Mouse (Mus musculus): Measurements from ENCODE around the gene Gm49661.

Gm49661 gene

DNA sequence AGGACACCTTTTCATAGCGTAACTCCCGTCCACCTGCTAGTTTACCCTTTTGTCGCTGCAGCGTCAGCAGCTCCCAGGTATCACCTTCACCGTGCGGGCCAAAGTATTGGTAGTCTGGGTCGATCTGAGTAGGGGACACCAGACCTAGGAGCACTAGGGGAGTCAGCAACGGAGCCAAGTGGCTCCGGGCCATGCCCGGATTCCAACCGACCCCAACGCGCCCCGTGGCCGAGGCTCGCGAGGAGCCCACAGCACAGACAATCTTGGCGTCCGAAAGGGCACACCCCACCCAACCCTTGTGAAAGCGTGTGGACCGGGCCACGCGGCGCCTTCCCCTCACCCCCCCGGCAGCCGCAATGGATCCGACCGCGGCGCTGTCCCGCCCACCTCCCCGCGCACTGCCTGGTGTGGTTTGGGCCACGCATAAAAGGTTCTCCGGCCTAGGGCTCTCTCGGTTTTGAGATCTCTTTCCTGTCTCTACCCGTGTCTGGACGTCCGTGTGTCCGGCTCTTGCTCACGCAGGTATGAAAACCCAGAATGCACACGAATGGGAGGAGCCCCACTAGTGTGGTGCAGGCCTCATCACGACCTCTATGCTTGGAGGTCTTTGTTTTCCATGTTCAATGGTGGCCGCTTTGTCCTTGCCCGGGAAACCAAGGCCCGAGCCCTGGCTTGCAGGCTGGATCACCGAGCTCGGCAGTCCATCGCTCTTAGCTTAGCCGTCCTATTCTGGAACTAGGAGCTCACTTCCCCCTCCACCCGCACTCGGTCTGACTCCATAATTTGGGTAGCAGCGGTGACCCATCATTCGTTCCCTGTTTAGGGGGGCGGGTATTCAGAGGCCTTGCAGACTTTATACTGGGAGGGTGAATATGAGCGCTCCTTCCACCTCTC is at the start of gene Gm49661, which contains the start of the genes Prdx2 and Rnaseh2a:
TSS of gene Gm49661 (minus strand) at position 193 of the 894 bp plus-strand sequence.
TSS of gene Prdx2 (plus strand) at position 347 of the 894 bp plus-strand sequence.
TSS of gene Rnaseh2a (minus strand) at position 527 of the 894 bp plus-strand sequence.
- peak; percentile 74 for DNase-seq

DNA sequence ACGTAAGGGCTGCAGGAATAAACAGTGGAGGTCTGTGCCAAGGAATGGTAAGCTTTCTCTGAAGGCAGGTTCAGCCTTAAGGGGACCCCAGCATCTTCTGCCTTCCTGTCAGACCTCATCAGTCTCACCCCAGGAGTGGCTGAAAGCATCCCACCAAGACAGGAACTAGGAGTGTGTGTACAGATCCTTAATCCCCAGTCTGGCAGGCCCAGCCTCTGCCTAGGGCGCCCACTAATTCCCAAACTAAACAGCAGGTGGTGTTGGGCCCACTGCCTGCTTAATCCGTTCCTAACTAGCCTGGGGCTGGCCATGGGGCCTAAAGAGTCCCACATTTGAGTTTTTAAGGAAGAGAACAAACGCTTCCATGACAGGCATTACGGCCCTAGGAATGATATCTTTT is 48.0 kb upstream of the Gm49661 start:
- DNase-seq = no peak

DNA sequence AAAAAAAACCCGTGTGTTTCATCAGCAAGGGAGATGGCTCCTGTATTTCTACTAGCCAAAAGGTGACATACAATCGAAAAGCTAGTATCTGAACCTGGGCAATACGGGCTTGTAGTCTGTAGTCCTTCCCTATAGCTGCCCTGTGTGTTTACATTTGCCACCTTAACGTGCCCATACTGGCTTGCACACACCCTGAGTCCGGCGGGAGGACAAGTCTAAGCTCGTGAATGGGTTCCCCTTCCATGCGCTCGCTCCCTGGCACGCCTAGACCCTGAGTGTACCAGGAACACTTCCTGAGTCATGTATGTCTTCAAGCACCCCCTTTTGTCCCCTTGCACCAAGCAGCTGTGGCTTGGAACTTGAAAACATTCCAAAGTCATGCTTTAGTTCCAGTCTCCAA is 47.5 kb upstream of the Gm49661 start:
- DNase-seq = no peak

DNA sequence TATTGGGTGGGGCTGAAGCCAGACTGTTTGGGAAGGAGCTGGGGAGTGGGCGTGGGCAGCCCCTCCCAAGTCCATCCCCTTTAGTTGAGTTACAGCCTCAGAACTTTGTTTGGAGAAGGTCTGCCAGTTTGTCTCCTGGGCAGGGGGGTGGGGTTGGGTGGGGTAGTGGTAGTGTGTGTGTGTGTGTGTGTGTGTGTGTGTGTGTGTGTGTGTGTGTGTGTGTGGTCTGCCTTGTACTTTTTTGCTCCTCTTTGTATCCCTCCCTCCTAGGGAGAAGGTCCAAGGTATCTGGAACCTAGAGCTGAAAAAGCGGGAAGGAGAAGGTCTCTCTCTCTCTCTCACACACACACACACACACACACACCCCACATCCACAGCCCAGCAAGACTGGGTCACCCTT is 45.2 kb upstream of the Gm49661 start, which contains the start of gene Best2:
TSS of gene Best2 (minus strand) at position 101 of the 400 bp plus-strand sequence.
- no peak for DNase-seq

DNA sequence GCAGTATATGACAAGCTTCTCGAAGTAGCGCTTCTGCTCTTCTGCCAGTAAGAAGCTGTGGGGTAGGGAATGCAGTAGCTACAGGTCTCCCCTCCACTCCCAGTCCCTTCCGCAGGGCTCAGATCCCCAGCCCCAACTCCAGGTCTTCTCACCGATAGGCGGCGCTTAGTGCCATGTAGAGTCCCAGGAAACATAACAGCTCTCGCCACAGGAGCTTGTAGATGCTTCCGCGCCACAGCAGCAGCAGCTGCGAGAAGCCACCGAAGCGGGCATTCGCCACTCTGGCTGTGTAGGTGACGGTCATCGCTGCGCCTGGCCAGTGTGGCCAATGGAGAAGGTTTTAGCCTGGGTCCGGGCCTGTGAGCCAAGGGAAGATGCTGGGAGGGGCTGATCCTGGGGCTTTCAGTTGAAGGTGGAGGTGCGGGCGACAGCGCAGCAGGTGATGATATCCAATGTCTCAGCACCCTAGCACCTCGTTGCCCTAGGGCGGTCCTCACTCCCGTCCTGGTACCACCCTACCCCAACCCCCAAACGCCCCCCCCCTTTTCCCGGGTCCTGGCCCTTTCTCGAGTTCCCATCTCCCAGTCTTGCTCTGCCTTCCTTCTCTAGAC is 44.1 kb upstream of the Gm49661 start:
- DNase-seq = peak; percentile 79

DNA sequence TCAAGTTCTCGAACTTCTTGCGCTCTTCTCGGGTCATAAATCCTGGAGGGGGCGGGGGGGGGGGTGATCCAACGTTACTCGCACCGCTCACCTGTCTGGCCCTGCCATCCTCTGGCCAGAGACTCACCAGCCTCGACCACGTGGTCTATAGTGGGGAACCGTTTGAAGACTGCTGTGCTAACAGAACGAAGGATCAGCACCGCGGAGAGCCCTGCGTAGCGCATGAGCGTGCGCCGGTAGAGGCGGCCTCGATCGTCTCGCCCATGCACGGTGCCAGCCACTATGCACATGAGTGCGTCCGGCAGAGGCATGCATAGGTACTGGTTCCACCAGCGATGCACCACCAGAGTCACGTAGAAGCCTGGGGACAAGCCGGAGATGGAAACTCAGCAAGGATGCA is 42.0 kb upstream of the Gm49661 start:
- no peak for DNase-seq

DNA sequence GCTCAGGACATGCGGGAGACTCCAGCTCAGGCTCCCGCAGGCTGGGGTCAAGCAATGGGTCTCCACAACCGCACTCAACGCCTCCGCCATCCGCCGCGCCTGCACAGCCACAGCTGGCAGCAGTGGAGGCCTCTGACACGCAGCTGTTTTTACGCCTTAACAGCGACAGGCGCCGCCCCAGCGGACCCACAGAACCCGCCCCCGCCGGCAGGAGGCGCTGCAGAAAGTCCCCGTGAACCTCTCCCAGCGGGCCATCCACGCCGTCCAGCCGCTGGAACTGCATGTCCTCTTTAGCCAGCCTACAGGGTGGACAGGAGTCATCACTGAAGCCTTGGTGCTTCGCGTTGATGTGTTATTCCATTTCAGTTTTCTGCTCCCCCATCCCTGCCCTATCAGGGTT is 38.5 kb upstream of the Gm49661 start:
- peak; percentile 69 for DNase-seq

DNA sequence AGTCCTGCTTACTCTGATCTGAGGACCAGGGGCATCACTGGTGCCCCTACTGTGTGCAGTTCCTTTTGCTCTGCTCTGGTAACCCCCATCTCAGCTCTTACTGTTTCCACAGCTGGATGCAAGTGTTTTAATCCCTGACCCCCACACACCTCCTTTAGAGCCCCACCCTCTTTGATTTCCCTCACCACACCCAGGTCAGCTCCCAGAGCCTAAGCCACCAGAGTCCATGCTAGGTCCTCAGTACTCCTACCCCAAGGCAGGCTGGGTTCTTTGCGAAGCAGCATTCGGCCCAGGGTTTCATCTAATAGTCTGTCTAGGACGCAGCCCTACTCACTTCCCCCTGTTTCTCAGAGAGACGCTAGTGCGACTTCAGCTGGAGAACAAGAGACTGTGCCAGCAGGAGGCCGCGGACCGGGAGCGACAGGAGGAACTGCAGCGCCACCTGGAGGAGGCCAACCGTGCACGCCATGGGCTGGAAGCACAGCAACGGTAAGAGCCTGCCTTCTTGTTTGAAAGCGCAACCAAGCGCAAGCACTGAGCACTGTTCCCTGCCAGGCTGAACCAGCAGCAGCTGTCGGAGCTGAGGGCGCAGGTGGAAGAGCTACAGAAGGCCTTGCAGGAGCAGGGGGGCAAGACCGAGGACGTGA is 28.5 kb upstream of the Gm49661 start:
- DNase-seq = peak; percentile 95

DNA sequence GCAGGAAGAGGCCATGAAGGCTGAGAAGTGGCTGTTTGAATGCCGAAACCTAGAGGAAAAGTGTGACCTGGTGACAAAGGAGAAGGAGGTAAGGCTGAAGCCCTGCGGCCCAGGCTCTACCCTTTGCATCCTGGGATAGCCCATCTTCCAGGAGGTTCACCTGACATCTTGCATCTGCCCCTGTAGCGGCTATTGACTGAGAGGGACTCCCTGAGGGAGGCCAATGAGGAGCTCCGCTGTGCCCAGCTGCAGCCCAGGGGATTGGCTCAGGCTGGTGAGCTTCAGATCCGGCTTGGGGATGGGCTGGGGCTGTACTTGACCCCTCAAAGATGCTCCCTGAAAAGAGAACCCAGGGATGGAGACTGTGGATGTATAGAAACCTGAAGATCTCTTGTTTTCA is 27.7 kb upstream of the Gm49661 start:
- DNase-seq = no peak

DNA sequence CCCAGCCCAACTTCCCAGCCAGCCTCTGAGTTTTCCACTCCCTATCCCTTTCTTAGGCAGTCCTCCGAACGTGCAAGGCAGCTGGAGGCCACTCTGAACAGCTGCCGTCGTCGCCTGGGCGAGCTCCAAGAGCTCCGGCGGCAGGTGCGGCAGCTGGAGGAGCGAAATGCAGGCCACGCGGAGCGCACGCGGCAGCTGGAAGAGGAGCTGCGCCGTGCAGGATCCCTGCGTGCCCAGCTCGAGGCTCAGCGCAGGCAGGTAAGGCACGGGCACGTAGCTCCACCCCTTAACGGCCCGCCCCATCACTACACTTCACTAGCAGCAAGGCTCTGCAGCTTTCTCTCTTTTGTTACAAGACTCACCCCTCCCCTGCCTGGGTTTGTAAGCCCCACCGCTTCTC is 26.4 kb upstream of the Gm49661 start:
- no peak for DNase-seq

DNA sequence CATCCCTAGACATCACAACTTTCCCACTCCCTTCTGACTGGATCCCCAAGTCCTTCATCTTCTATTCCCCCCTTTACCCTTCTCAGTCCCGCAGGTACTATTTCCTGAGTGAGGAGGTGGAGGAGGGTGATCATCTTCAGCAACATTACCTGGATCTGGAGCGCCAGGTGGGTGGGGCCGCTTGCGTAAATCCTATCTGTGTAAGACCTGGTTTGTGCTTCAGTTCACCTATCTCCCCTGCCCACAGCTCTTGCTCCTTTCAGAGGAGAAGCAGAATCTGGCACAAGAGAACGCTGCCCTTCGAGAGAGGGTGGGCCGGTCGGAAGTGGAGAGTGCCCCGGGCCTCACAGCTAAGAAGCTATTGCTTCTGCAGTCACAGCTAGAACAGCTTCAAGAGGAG is 25.1 kb upstream of the Gm49661 start:
- no peak for DNase-seq

DNA sequence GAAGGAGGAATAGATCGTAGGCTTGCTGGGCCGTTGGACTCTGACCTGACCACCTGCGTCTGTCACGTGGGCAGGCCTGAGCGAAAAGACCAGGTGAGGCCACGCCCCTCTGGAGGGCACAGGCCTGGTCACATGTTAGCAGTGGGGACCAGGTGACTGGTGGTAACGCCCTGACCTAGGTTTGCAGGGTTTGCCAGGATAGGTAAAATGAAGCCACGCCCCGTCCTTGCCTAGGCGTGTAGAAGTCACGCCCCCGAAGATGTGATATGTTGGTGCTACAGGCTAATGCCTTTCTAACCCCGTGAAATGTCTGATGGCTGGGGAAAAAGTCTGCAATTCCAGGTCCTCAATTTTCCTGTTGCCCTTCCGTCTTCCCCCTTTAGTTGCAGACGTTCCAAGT is 21.6 kb upstream of the Gm49661 start:
- DNase-seq = peak; percentile 69

DNA sequence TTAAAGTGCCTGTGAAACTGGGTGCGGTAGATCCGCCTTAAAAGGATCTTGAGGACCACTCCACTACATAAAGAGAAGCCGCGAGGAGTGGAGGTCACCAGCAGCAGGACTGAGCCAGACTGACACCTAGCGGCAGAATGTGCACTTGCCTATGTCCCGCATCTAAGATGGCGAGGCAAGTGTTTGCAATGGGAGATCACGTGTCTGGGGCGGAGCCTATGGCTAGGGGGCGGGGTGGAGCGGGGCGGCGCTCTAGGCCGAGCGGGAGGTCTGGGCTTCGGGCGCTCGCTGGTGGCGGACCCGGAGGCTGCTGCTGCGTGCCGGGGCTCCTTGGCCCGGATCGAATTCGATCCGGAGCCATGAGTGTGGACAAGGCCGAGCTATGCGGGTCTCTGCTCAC is 21.1 kb upstream of the Gm49661 start, which contains the start of gene Hook2:
TSS of gene Hook2 (plus strand) at position 255 of the 400 bp plus-strand sequence.
- DNase-seq = peak; percentile 99

DNA sequence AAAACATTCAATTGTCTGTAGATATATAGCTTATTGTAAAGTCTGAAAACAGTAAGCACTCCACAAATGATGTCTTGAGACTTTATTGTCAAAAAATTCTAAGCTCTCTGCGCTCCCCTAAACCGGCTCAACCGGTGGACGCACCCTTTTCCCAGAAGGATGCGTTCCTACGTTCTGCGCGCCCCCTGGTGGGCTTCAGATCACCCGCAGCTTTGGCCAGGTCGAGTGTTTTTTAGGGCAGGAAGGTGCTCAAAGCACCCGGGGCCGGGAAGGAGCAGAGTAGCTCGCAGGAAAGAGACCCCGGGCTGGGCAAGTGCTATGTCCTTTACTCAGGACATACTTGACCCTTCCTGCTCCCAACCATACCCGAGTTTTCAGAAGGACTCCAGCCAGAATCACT is 20.6 kb upstream of the Gm49661 start:
- DNase-seq = peak; percentile 98

DNA sequence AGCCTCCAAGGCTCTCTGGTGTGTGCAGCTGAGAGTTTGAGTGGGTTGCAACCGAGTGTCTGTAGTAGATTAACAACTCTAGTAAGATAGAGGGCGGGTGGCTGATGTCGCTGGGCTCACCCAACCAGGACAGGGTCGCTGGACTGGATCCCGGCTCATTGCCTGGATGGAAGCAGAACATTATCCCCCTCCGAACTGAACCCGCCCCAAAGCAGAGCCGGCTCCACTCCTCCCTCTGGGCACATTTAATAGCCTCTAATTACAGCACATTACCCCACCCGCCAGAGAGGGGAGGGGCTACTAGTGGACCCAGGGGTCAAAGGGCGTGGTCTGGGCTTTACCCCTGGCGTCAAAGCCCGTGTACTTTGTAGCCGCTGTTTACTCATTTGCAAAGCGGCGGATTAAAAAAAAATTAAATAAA is 20.1 kb upstream of the Gm49661 start:
- DNase-seq = peak; percentile 56

DNA sequence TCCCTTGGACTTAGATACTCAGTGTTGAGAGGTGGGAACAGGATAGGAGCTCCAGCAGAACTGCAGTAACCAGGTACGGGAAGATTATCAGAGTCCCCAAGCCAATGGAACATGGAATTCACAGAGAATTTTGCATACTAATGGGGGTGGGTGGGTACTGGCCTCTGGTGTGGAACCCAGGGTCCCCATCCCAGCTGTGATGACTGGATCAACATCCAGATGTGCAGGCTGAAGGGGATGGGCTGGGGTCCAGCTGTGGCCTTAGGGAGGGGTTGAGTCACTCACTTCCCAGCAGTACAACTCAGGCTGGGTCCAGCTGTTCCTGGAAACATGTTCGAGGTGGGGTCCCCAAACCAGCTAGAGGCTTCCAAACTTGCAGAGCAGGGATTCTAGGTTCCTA is 18.7 kb upstream of the Gm49661 start:
- no peak for DNase-seq

DNA sequence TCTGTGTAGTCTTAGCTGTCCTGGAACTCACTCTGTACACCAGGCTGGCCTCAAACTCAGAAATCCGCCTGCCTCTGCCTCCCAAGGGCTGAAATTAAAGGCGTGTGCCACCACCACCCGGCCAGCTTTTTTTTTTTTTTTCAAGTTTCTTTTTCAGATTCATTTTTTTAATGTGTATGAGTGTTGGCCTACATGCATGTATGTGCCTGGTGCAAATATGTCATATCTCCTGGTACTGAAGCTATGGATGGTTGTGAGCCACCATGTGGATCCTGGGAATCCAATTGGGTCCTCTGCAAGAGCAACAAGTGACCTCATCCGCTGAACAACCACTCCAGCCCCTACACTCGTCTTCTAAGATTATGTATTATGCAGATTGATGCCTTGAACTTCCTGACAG is 18.2 kb upstream of the Gm49661 start:
- no peak for DNase-seq

DNA sequence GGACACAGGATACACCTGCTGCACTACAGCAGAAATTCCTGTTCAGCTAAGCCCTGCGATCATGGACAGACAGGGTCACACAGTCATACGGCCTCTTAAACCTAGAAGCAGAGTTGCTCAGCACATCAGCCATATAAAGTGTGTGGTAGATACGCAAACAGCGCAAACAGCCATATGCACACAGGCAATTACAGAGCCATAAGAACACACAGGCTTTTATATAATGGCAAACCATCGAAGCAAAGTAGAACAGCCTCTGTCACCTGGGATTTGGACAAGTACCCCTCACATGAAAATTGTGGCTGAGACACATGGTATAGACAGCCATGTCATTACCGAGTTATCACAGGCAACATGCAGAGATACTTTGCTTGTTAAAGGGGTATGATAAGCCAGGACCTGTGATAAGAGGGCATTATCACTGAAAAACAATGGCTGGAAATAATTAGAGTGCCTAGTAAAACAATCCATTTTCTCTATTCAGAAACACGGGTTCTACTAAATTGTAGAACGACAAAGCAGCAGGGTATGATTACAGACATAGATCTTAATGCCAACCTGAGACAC is 17.2 kb upstream of the Gm49661 start:
- DNase-seq = no peak

DNA sequence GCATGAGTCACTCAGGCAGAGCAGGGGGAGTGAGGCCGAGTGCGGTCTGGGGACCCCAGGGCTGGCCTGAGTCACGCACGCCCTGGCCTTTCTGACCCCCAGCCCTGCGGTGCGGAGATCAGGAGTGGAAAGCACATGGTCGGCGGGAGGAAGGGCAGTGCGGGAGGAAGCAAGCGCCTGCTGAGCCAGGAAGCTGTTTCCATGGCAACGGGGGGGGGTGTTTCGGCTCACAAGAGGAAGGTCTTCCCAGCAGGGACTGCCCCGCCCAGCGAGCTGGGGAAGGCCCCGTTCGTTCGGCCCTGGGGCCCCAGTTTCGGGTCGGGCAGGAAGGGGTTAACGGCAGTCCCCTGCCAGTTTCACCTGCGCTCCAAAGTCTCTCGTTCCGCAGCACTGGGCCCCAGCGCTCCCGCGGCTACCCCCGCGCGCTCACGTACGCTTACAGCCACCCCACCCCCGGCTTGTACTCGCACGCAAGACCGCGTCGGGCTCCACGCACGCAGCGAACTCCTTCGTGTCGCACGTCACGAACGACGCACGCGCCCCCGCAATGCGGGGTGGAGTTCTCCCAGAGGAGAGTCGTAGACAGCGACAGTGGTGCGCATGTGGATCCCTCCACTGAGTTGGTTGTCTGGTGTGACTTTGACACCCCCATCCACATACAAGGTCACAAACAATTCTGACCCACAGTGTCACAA is 16.6 kb upstream of the Gm49661 start:
- DNase-seq = peak; percentile 94

DNA sequence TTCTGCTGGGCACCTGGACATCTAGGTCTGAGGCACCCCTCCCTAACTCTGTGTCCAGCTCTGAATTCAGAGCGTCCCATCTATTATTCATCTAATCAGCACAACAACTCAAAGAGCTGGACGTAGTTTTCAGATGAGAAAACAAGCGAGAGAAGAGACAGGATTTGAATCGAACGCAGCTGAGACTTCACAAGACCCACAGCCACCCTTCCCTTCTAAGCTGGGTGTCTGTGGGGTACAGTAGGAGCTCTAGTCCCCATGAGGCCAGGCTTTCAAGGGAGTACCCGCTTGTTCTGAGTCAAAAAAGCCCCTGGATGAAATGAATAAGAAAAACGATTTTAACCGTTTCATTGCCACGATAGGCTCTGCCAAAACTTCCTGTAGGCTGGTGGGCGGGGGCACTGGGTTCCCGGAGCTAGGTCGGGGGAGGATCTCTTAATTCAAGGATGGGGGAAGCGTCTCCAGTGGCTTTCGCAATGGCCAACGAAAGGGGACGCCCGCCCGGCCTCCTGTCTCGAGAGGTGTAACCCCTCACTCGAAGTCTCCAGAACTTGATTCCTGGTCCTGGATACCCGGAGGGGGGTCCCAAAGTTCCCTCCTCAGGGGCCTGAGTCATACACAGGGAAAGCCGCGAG is 15.9 kb upstream of the Gm49661 start:
- peak; percentile 48 for DNase-seq

DNA sequence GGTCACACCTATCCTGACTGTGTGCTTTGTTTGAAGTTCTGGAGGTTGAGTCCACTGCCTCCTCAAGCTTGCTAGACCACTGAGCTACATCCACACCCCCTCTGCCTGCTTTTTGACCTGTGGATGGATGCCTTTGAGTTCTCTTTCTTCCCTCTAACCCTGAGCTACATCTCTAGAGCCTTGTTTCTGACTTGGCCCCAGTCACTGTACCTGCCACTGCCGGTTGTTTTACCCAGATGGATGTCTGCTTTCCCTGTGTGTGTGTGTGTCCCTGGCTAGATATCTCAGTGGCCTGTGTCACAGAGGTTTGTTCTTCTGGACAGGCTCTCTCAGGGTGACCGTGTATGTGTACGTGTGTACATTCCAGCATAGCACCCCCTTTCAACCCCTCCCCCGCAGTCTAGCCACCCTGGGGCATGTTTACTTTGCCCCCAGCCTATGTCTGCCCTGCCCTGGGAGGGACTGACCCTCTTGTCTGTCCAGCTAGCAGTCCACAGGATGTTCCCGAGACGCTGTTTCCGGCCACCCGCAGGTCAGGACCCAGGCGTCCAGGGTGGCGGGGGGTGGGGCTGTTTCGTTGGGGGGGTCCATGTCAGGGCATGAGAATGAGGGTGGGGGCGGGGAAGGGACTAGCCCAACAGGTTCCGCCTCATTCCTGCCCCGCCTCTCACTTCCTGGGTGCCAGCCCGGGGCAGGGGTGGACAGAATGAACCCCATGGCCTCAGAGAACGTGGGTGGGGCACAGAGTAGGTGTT is 15.2 kb upstream of the Gm49661 start:
- peak; percentile 73 for DNase-seq
